Mouse (Mus musculus): ENCODE measurements around the gene Il1r2.
A peak's percentile ranks its signal among the peaks of the same experiment; 100 is the strongest.

Gene Il1r2

GRCm38 (mm10) chr1:40133567-40133966 lies 59.7 kb downstream of the Il1r2 start:
- no peak for DNase-seq

GRCm38 (mm10) chr1:40139798-40140532 lies 66.1 kb downstream of the Il1r2 start:
- peak; percentile 62 for DNase-seq

GRCm38 (mm10) chr1:40156096-40156495 lies 82.2 kb downstream of the Il1r2 start:
- DNase-seq, result no peak

GRCm38 (mm10) chr1:40163329-40163917 lies 89.5 kb downstream of the Il1r2 start:
- DNase-seq, result no peak

GRCm38 (mm10) chr1:40164331-40164730 lies 90.5 kb downstream of the Il1r2 start:
- no peak for DNase-seq

- no peak for DNase-seq
Measured at GRCm38 (mm10) chr1:40167585-40167984, 93.7 kb downstream of the Il1r2 start.

GRCm38 (mm10) chr1:40171878-40172277 lies 98.0 kb downstream of the Il1r2 start:
- DNase-seq, result peak; percentile 15

GRCm38 (mm10) chr1:40174146-40174545 lies 100.3 kb downstream of the Il1r2 start:
- no peak for DNase-seq

Data from kidney, adult 18-20 months (tissue).